Mouse (Mus musculus): ENCODE measurements at regions not wholly inside any gene's neighbourhood (a gene's known extent, or its start where the extent isn't known, plus 50 kb on each side); places are given as distances from the start of the nearest gene placed in this dataset.

- in situ Hi-C loops (cut with MboI; ENCODE audit: low sequenced_read_pairs) = no loop called here
Observed at GRCm38 (mm10) chr1:13840309-13840622, 2252.9 kb downstream of the 4930444P10Rik start.

DNA sequence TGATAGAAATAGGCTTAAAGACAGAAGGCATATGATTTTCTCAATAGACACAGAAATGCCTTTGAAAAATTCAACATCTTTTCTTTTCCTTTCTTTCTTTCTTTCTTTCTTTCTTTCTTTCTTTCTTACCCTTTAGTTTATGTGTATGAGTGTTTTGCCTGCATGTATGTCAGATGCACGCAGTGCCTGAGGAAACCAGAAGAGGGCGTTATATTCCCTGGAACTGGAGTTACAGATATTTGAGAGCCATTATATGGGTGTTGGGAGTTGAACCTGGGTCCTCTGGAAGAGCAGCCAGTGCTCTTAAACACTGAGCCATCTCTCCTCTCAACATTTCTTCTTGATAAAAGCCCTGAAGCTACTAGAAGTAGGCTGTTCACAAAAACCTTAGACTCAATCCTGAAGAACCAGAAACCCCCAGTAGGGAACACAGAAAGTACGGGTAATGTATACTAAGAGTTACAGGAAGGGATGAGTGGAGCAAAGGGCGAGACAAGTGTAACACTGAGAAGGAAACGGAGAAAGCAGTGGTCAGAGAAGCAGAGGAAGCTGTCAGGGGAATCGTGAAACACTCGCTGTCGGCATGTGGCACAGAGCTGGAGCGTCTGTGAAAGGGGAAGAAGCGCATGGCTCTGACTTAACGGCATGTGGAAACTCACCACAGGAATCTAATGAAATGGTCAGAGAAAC is 2253.4 kb downstream of the 4930444P10Rik start:
- in situ Hi-C loops (cut with MboI; ENCODE audit: low sequenced_read_pairs) = no loop called here

GRCm38 (mm10) chr1:13834860-13835840 is 2258.0 kb downstream of the 4930444P10Rik start:
- in situ Hi-C loops (cut with MboI; ENCODE audit: low sequenced_read_pairs) = no loop called here

DNA sequence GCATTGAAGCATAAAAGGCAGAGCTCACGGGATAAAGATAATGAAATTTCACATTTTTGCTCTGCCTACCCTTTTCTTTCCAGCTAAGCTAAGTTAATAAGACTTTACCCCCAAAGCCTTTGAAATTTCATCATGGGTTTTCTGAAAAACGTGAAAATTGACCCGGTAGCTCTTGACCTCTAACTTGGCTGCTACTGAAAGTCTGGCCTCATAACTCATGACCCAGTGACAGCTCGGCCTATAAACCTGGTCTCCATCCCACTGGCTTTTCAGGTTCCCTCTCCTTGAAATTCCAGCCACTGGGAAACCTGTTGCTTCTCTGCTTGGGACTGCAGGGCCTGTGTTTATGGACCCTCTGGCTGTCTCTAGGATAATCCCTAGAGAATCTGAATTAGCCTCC is 2285.3 kb downstream of the 4930444P10Rik start:
- in situ Hi-C loops (cut with MboI; ENCODE audit: low sequenced_read_pairs) = no loop called here

DNA sequence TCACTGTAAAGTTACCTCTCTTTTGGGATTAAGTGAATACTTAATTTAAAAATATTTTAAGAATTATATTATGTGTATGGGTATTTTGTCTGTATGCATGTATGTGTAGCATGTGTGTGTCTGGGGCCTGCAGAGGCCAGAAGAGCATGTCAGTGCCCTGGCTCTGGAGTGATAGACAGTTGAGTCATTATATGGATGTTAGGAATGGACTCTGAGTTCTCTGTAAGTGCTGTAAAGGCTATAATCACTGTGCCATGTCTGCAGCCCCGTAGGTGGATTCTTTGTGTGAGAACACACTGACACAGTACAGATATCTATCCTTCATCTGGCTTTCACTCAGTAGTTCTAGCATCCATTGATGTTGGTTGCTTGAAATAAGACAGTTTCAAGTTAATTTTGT is 2292.7 kb downstream of the 4930444P10Rik start:
- in situ Hi-C loops (cut with MboI; ENCODE audit: low sequenced_read_pairs) = no loop called here

GRCm38 (mm10) chr1:13798848-13799247 is 2294.3 kb downstream of the 4930444P10Rik start:
- in situ Hi-C loops (cut with MboI; ENCODE audit: low sequenced_read_pairs) = loop anchor here (10.0 kb wide), 1 partner anchor 916 kb away; no protein-coding TSS in a partner anchor

DNA sequence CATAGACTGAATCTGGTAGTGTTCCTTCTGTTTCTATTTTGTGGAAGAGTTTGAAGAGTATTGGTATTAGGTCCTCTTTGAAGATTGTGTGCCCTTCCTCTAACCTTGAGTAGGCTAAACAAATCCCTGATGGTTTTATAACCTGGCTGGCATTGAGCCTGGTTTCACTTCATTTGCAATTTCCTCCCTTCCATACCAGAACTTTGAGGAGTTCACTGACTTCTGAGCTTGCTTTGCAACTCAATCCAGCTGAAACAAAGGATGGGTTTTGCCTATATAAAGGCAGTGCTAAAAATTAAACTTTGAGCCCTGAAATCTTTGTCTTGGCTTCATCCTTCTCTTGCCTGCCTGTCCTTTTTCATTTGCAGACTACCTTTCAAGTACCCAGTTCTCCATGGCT is 2297.9 kb downstream of the 4930444P10Rik start:
- in situ Hi-C loops (cut with MboI; ENCODE audit: low sequenced_read_pairs) = loop anchor here (10.0 kb wide), 1 partner anchor 920 kb away; no protein-coding TSS in a partner anchor

DNA sequence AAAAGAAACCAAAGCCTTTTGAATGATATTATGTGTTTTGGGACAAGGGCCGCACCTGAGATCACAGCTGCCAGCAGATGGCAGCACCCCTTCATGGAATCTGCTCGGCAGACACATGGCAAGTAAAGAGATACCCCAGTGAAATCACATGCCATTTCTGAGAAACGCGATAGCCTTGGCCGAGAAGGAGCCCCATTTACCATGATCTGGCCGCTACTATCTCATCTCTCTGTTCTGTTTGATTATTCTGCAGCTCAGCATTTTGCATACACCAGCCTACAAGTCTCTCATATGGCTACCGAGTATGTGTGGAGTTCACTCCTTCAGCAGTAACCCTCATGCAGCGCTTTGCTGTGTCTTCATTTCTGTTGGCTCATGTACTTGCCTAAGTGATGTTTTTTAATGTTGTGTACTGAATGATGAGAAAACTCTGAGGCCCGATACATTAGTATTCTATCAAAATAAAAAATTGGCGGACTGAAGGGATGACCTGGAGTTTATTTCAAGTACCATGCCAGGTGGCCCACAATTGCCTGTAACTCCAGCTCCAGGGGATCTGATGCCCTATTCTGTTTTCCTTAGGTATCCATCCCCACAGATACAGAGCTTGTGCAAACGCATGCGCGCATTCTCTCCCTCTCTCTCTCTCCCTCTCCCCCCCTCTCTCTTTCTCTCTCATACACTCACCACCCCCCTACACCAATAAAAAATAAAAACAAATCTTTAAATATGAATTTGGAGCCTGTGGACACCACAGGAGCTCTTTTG is 2303.6 kb downstream of the 4930444P10Rik start:
- in situ Hi-C loops (cut with MboI; ENCODE audit: low sequenced_read_pairs) = loop anchor here (10.0 kb wide), 1 partner anchor 925 kb away; no protein-coding TSS in a partner anchor

- in situ Hi-C loops (cut with MboI; ENCODE audit: low sequenced_read_pairs) = no loop called here
Observed at GRCm38 (mm10) chr1:13787016-13787415, 2306.1 kb downstream of the 4930444P10Rik start.

DNA sequence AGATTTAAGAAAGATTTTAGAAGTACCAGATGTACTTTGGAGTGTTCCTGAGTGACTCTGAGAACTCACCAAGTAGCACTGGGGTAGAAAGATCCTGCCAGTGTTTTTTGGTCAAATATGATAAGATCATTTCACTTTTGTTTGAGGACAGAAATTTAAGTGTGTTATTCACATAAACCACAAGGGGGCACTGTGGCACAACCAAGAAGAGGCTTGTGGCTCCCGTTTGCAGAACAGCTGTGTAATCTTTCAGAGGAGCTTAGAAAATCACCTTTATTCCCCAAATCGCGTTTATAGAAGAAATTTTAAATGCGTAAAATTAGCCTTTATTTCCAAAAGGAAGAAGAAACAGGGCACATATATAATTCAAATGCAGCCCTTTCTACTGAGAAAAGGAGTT is 2308.7 kb downstream of the 4930444P10Rik start:
- in situ Hi-C loops (cut with MboI; ENCODE audit: low sequenced_read_pairs) = no loop called here

GRCm38 (mm10) chr1:13782633-13783032 is 2310.5 kb downstream of the 4930444P10Rik start:
- in situ Hi-C loops (cut with MboI; ENCODE audit: low sequenced_read_pairs) = no loop called here

DNA sequence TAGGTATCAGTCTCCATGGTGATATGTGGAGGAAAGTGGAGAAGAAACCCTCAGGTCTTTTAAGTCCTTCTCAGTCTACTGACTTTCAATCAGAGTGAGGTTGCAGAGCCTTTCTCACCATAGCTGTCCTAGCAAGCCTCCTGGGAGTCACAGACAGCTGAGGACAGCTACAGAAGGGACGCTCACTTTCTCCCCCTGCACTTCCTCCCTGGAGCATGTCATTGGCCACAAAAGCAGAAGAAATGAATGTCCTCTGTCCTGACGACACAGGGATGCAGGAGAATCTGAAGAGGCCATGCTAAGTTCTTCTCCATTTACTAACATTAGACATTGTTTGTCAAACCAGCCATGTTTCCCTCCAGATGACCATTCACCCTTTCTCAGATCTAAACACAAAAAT is 2321.0 kb downstream of the 4930444P10Rik start:
- in situ Hi-C loops (cut with MboI; ENCODE audit: low sequenced_read_pairs) = no loop called here

- in situ Hi-C loops (cut with MboI; ENCODE audit: low sequenced_read_pairs) = no loop called here
Observed at GRCm38 (mm10) chr1:13771014-13771463, 2322.1 kb downstream of the 4930444P10Rik start.

- in situ Hi-C loops (cut with MboI; ENCODE audit: low sequenced_read_pairs) = no loop called here
Observed at GRCm38 (mm10) chr1:13752479-13752878, 2338.6 kb downstream of the A830018L16Rik start.

GRCm38 (mm10) chr1:13751381-13751780 is 2337.5 kb downstream of the A830018L16Rik start:
- in situ Hi-C loops (cut with MboI; ENCODE audit: low sequenced_read_pairs) = no loop called here

All from CH12F3 (cell line).